Mouse (Mus musculus): ENCODE data around the gene Gm17332. TPM values are rescaled to one million over a fixed set of nuclear protein-coding genes. Genes with fewer than 3 reads are reported as not detected.
"Not testable (repeated sequence)": the region's sequence is repeated elsewhere in the genome, so short reads cannot be mapped to it uniquely, and the experiment has no call there.

Gene Gm17332
- polyA plus RNA-seq, 1 experiment from 2014 or later: not detected

GRCm38 (mm10) chr11:31168831-31169160, 13.5 kb downstream of the Gm17332 start:
- Histone ChIP-seq H3K27ac (ENCODE audit: low read length) (no peak overlapping the region), H3K27me3 (ENCODE audit: control insufficient read depth, insufficient read depth, low read depth, low read length) (no peaks in the 10 kb centered on the region), H3K9ac (ENCODE audit: low read depth, low read length) (0 out of 2 replicates have a peak overlapping the region, but pooled peaks have one; percentile 24), H3K4me2 (ENCODE audit: low read depth, low read length) (peak overlapping the region; percentile 43; the same call in 1 of the 2 replicates), H3K36me3 (ENCODE audit: control insufficient read depth, insufficient read depth) (no peaks in the 10 kb centered on the region), H3K4me1 (ENCODE audit: control insufficient read depth, low read depth, low read length) (no peaks in the 10 kb centered on the region), H3K9me3 (replicated peaks; ENCODE audit: control insufficient read depth, low read length) (no peaks in the 10 kb centered on the region), H3K4me3 (ENCODE audit: low read depth, low read length) (peak overlapping the region; percentile 28)
- WGBS (ENCODE audit: insufficient replicate concordance): 31% methylated on average over 2 of the region's 2 CpGs
- no peak for ATAC-seq (ENCODE audit: low read depth)

DNA sequence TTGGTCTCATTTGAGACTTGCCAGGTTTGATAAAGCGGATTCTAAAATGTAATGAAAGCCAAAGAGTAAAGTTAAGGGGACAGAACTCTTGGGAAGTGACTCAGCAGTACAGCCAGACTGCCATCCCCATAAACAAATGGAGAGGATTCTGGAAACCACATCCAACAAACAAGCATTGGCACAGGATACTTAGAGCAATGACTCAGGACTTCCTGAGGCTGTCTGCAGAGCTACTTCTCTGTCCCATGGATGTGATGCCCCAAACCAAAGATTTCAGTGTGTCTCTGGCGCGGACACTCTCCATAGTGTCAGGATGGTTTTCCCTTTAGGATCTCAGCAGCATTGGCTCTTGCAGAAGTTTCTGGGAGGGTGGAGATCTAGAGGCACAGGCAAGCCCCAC, 25.2 kb downstream of the Gm17332 start:
- H3K9me3 ChIP-seq (replicated peaks; ENCODE audit: control insufficient read depth, low read length): no peaks in the 10 kb centered on the region
- no peaks in the 10 kb centered on the region for H3K4me1 ChIP-seq (ENCODE audit: control insufficient read depth, low read depth, low read length)
- 57% methylated on average over 3 of the region's 3 CpGs for WGBS (ENCODE audit: insufficient replicate concordance)
- no peaks in the 10 kb centered on the region for H3K36me3 ChIP-seq (ENCODE audit: control insufficient read depth, insufficient read depth)
- no peak overlapping the region for H3K9ac ChIP-seq (ENCODE audit: low read depth, low read length)
- H3K4me2 ChIP-seq (ENCODE audit: low read depth, low read length): no peak overlapping the region
- H3K4me3 ChIP-seq (ENCODE audit: low read depth, low read length): no peak overlapping the region
- H3K27me3 ChIP-seq (ENCODE audit: control insufficient read depth, insufficient read depth, low read depth, low read length): no peaks in the 10 kb centered on the region
- no peak for ATAC-seq (ENCODE audit: low read depth)
- no peak overlapping the region for H3K27ac ChIP-seq (ENCODE audit: low read length)

DNA sequence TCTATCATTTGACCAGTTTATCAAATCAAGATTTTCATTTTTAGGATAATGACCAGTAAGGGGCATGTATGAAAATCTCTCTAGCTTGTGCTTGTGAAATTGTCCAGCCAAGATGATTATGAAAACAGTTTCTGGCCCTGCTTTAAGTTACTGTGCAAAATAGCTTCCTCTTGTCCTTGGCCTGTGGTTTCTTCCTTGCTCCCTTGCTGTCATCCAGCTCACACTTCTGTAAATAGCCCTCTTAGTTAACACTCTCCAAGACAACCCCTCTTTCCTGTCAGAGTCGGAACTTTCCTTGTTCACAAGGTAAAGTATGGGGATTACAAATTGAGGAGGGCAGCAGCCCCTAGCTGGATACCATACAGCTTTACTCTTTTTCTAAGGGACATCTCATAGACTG, 43.9 kb downstream of the Gm17332 start:
- not testable (repeated sequence) for ATAC-seq (ENCODE audit: low read depth); H3K27me3 ChIP-seq (ENCODE audit: control insufficient read depth, insufficient read depth, low read depth, low read length); H3K9me3 ChIP-seq (replicated peaks; ENCODE audit: control insufficient read depth, low read length); H3K36me3 ChIP-seq (ENCODE audit: control insufficient read depth, insufficient read depth); H3K4me3 ChIP-seq (ENCODE audit: low read depth, low read length); H3K27ac ChIP-seq (ENCODE audit: low read length); H3K4me2 ChIP-seq (ENCODE audit: low read depth, low read length); H3K9ac ChIP-seq (ENCODE audit: low read depth, low read length); H3K4me1 ChIP-seq (ENCODE audit: control insufficient read depth, low read depth, low read length)
- WGBS (ENCODE audit: insufficient replicate concordance): 14% methylated on average over 1 of the region's 1 CpGs

DNA sequence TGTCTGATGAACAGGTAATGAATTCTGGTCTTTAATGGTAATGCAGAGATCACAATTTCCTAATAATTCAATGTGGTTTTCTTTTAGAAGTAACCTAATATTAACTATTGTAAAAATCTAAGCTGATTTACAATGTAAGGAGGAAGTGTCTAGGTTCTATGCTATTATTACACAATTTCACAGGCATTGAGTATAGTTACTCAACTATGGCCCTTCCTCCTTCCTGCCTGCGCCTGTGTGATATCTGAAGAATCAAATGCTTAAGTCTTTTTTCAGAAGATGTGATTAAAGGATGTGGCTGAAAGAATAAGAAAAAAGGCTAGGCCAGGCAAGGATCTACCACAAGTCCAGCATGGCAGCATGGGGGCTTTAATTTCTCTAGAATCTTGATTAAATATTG, 47.4 kb downstream of the Gm17332 start:
- H3K9ac ChIP-seq (ENCODE audit: low read depth, low read length); H3K4me3 ChIP-seq (ENCODE audit: low read depth, low read length); H3K27me3 ChIP-seq (ENCODE audit: control insufficient read depth, insufficient read depth, low read depth, low read length); ATAC-seq (ENCODE audit: low read depth); H3K4me2 ChIP-seq (ENCODE audit: low read depth, low read length); H3K4me1 ChIP-seq (ENCODE audit: control insufficient read depth, low read depth, low read length); H3K27ac ChIP-seq (ENCODE audit: low read length); H3K36me3 ChIP-seq (ENCODE audit: control insufficient read depth, insufficient read depth); H3K9me3 ChIP-seq (replicated peaks; ENCODE audit: control insufficient read depth, low read length): not testable (repeated sequence)
- WGBS (ENCODE audit: insufficient replicate concordance): 55% methylated on average over 1 of the region's 1 CpGs

- not testable (repeated sequence) for H3K4me1 ChIP-seq (ENCODE audit: control insufficient read depth, low read depth, low read length); H3K9ac ChIP-seq (ENCODE audit: low read depth, low read length); H3K27me3 ChIP-seq (ENCODE audit: control insufficient read depth, insufficient read depth, low read depth, low read length); H3K27ac ChIP-seq (ENCODE audit: low read length); ATAC-seq (ENCODE audit: low read depth); H3K4me2 ChIP-seq (ENCODE audit: low read depth, low read length); H3K9me3 ChIP-seq (replicated peaks; ENCODE audit: control insufficient read depth, low read length); H3K4me3 ChIP-seq (ENCODE audit: low read depth, low read length); H3K36me3 ChIP-seq (ENCODE audit: control insufficient read depth, insufficient read depth)
- 49% methylated on average over 4 of the region's 4 CpGs for WGBS (ENCODE audit: insufficient replicate concordance)
Measured at GRCm38 (mm10) chr11:31133726-31134125, 48.5 kb downstream of the Gm17332 start.

Other genes starting within 250 kb of the Gm17332 start
- 7.9 and 8.5 TPM in 2 replicates for gene Erlec1, start 228.1 kb downstream of the Gm17332 start, polyA plus RNA-seq (2015; fragmentation: Nextera tagmentation; extraction: Ambion mirVana)
- 104 and 118 TPM in 2 replicates for gene Chac2, start 196.1 kb downstream of the Gm17332 start, polyA plus RNA-seq (2015; fragmentation: Nextera tagmentation; extraction: Ambion mirVana)
- 0.36 and 0.39 TPM in 2 replicates for gene Stc2, start 187.6 kb upstream of the Gm17332 start, polyA plus RNA-seq (2015; fragmentation: Nextera tagmentation; extraction: Ambion mirVana)